Mouse (Mus musculus) E14TG2a.4 (cell line): ENCODE measurements at regions not wholly inside any gene's neighbourhood (a gene's known extent, or its start where the extent isn't known, plus 50 kb on each side); places are given as distances from the start of the nearest gene placed in this dataset.
A peak's percentile ranks its signal among the peaks of the same experiment; 100 is the strongest.

Source experiments
- H3K27me3 ChIP-seq: 2 replicates; pipeline ENCODE4 v1.6.1; 2014; ENCODE audit warnings: low read length, control low read depth; ENCODE audit not compliant: insufficient read depth
- H3K36me3 ChIP-seq: 2 replicates; pipeline ENCODE4 v1.6.1; 2014; ENCODE audit warnings: low read length, control low read depth; ENCODE audit not compliant: insufficient read depth
- H3K4me1 ChIP-seq: replicated peaks from 2 replicates; pipeline ENCODE4 v1.6.1; 2014; ENCODE audit warnings: low read depth, low read length, control low read depth
- H3K4me3 ChIP-seq: replicated peaks from 2 replicates; pipeline ENCODE4 v1.5.1; 2014; ENCODE audit warnings: mild to moderate bottlenecking, low read length
- H3K9me3 ChIP-seq: 2 replicates; pipeline ENCODE4 v1.6.1; 2014; ENCODE audit warnings: low read length, control low read depth
- CTCF ChIP-seq: conservative IDR thresholded peaks from 2 replicates; pipeline ENCODE4 v1.5.1; 2014; ENCODE audit warnings: low read length
- NANOG ChIP-seq: IDR thresholded peaks from 2 replicates; pipeline ENCODE4 v1.6.1; 2014; ENCODE audit warnings: borderline replicate concordance, low read length, mixed read lengths
- POU5F1 ChIP-seq: IDR thresholded peaks from 2 replicates; pipeline ENCODE4 v1.6.1; 2014; ENCODE audit warnings: low read length, borderline replicate concordance

DNA sequence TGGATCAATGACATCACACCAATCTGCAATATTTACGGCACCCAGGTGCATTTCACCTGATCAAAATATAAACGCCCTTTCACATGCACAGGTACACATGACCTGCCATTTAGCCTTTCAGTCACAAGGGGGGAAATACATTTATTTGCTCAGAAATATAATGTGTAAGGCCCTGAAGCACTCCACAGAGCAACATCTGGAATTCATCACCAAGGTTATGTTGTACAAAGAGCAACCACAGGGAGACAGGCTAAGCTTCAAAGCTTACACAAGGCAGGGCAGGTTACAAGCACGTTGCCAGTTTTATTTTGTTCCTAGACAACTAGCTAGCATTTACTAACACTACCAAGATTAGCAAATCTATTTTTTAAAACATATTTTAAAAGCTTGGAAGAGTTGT lies 79.8 kb upstream of the 2610301B20Rik start:
- Histone ChIP-seq H3K9me3 (no peaks in the 10 kb centered on the region), H3K4me3 (no peak overlapping the region)
- TF ChIP-seq NANOG (no peak), POU5F1 (no peak), CTCF (no peak)

DNA sequence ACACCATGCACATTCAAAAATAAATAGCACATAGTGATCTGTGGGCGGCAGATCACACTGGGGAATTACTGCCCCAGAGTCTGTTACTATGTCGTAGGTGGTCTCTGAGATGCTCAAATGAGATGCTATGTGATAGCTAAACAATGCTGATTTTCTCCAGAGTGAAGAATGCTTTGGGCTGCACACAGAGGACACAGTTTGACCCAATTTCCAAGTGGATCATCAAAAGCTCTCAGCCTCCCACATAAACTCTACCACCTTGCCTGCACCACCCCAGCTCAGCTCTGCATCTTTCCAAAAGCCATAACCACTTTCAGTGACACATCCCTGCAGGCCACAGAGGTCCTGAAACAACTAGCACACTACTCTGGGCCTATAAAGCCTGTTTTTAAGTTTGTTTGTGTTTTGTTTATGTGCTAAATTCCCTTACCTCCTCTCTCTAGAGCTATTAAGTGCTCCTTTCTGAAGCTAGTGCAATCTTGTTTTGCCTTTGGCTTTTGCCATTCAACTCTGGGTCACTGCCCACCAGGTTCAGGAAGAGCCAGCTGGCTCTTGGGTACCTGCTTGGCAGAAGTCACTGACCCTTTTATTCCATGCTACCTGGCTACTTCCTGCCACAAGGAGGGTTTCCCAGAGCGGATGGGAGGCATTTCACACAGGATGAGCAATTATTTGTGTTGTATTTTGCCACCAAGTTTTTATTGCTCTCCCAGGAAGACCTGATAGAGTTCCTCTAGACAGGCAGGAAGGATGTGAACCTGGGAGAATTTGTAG lies 73.3 kb upstream of the 2610301B20Rik start:
- no peak overlapping the region for H3K4me3 ChIP-seq
- no peaks in the 10 kb centered on the region for H3K4me1 ChIP-seq
- H3K36me3 ChIP-seq, result no peaks in the 10 kb centered on the region
- H3K9me3 ChIP-seq, result no peaks in the 10 kb centered on the region
- TF ChIP-seq POU5F1 (no peak), CTCF (no peak), NANOG (no peak)
- H3K27me3 ChIP-seq, result no peaks in the 10 kb centered on the region

More for the DNA sequence above, 79.8 kb upstream of the 2610301B20Rik start:
- no peaks in the 10 kb centered on the region for H3K4me1 ChIP-seq
- no peaks in the 10 kb centered on the region for H3K36me3 ChIP-seq
- no peaks in the 10 kb centered on the region for H3K27me3 ChIP-seq

DNA sequence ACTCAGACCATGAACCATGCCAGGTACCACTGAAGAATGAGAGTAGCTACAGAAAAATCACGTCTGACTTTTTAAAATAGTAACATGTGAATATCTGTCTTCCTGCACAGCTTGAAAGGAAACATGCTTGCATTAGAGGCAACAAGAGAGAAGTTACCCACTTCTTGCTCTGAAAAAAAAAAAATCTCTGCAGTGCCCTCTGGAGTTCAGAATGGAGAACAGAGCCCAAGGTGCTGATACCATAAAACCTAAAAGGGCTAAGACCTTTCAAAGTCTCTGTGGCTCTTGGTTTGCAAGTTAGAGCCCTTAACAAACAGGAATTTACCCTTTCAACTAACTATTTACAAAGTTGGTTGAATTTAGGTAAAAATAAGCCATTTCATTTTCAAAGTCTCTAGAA lies 69.6 kb upstream of the 2610301B20Rik start:
- H3K27me3 ChIP-seq, result no peaks in the 10 kb centered on the region
- no peaks in the 10 kb centered on the region for H3K9me3 ChIP-seq
- H3K4me1 ChIP-seq, result no peaks in the 10 kb centered on the region
- TF ChIP-seq CTCF, result 0 out of 2 replicates have a peak, but pooled peaks have one; percentile 10
- no peak for TF ChIP-seq NANOG
- no peaks in the 10 kb centered on the region for H3K36me3 ChIP-seq
- H3K4me3 ChIP-seq, result no peak overlapping the region

DNA sequence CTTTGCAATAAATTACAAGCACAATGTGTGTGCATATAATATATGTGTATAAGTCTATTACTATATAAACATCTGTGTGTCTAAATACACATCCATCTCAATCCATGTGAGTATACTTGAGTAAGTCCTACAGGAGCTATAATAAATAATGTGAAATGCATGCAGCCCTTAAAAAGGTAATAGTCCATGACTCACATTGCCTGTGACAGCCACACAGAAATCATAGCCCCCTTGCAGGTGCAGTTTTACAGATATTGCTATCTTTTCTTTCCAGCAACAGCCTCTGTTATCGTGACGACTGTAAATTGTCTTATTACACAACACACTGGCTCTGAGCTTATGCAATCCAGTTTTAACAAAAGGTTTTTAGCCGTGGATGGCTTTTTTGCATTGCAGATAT lies 67.0 kb upstream of the 2610301B20Rik start:
- Histone ChIP-seq H3K9me3 (no peaks in the 10 kb centered on the region), H3K27me3 (no peaks in the 10 kb centered on the region), H3K4me1 (no peaks in the 10 kb centered on the region), H3K36me3 (no peaks in the 10 kb centered on the region), H3K4me3 (no peak overlapping the region)
- no peak for TF ChIP-seq NANOG
- no peak for TF ChIP-seq POU5F1
- no peak for TF ChIP-seq CTCF

DNA sequence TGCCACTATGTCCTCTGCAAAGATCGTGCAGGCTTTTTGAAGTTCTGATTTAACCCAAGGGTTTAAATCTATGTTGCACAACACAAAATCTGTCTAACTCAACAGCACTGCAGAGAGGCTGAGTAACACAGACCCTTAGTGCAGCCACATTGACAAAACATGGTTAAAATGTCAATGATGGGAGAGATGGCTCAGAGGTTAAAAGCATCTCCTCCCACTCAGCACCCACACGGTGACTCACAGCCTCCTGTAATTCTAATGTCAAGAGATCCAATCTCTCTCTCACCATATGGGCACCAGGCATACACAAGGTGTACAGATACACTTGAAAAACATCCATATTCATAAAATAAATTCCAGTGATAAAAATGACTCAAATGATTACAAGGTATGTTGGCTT lies 61.4 kb upstream of the 2610301B20Rik start:
- H3K27me3 ChIP-seq, result no peaks in the 10 kb centered on the region
- no peak for TF ChIP-seq CTCF
- TF ChIP-seq NANOG, result no peak
- no peak for TF ChIP-seq POU5F1
- H3K36me3 ChIP-seq, result no peaks in the 10 kb centered on the region

More for the DNA sequence above, 61.4 kb upstream of the 2610301B20Rik start:
- H3K4me1 ChIP-seq, result no peaks in the 10 kb centered on the region
- peaks cover 21% of the 10 kb centered on the region for H3K9me3 ChIP-seq
- H3K4me3 ChIP-seq, result no peak overlapping the region
